Mouse (Mus musculus): ENCODE data around the gene Krtap17-1.

Gene Krtap17-1

GRCm38 (mm10) chr11:99993620-99994383 is at the start of gene Krtap17-1:
Gene Krtap17-1 (minus strand): TSS chr11:99993994.
- DNase-seq, result no peak

GRCm38 (mm10) chr11:100041454-100041853 is 47.7 kb upstream of the Krtap17-1 start, which contains the start of gene Krt34:
Gene Krt34 (minus strand): TSS chr11:100041554.
- DNase-seq, result no peak

GRCm38 (mm10) chr11:100029768-100030167 is 36.0 kb upstream of the Krtap17-1 start, which contains the start of gene Krt33b:
Gene Krt33b (minus strand): TSS chr11:100029868.
- no peak for DNase-seq

- no peak for DNase-seq
Observed at GRCm38 (mm10) chr11:100021438-100021837, 27.6 kb upstream of the Krtap17-1 start.

- no peak for DNase-seq
Observed at GRCm38 (mm10) chr11:100019466-100019865, 25.7 kb upstream of the Krtap17-1 start.

- DNase-seq, result no peak
Observed at GRCm38 (mm10) chr11:100016112-100016511, 22.3 kb upstream of the Krtap17-1 start, which contains the start of gene Krt33a. Gene Krt33a (minus strand): TSS chr11:100016212.

GRCm38 (mm10) chr11:100013691-100014171 is 19.9 kb upstream of the Krtap17-1 start:
- DNase-seq, result peak; percentile 17

GRCm38 (mm10) chr11:100010682-100011081 is 16.9 kb upstream of the Krtap17-1 start:
- DNase-seq, result no peak

- DNase-seq, result no peak
Observed at GRCm38 (mm10) chr11:100008336-100008735, 14.5 kb upstream of the Krtap17-1 start.

GRCm38 (mm10) chr11:100006624-100007023 is 12.8 kb upstream of the Krtap17-1 start:
- DNase-seq, result no peak

GRCm38 (mm10) chr11:100005905-100006304 is 12.1 kb upstream of the Krtap17-1 start:
- DNase-seq, result no peak

GRCm38 (mm10) chr11:100004846-100005245 is 11.1 kb upstream of the Krtap17-1 start:
- DNase-seq, result peak; percentile 67

- DNase-seq, result no peak
Observed at GRCm38 (mm10) chr11:99999091-99999490, 5.3 kb upstream of the Krtap17-1 start.

- DNase-seq, result no peak
Observed at GRCm38 (mm10) chr11:99994384-99994661, 529 bp upstream of the Krtap17-1 start.

- no peak for DNase-seq
Observed at GRCm38 (mm10) chr11:99990571-99990970, 3.2 kb downstream of the Krtap17-1 start.

GRCm38 (mm10) chr11:99989881-99990405 is 3.9 kb downstream of the Krtap17-1 start:
- DNase-seq, result no peak

- no peak for DNase-seq
Observed at GRCm38 (mm10) chr11:99988530-99988929, 5.3 kb downstream of the Krtap17-1 start.

- DNase-seq, result no peak
Observed at GRCm38 (mm10) chr11:99986180-99986647, 7.6 kb downstream of the Krtap17-1 start, which contains the start of gene Krtap16-1. Gene Krtap16-1 (minus strand): TSS chr11:99986597.

GRCm38 (mm10) chr11:99985291-99986092 is 8.3 kb downstream of the Krtap17-1 start:
- DNase-seq, result no peak

GRCm38 (mm10) chr11:99983442-99983841 is 10.4 kb downstream of the Krtap17-1 start:
- DNase-seq, result no peak

- DNase-seq, result no peak
Observed at GRCm38 (mm10) chr11:99982731-99983130, 11.1 kb downstream of the Krtap17-1 start.

GRCm38 (mm10) chr11:99978953-99979352 is 14.8 kb downstream of the Krtap17-1 start, which contains the start of gene Krtap29-1:
Gene Krtap29-1 (minus strand): TSS chr11:99979053.
- DNase-seq, result no peak

GRCm38 (mm10) chr11:99965961-99966360 is 27.8 kb downstream of the Krtap17-1 start:
- DNase-seq, result no peak
